Mouse (Mus musculus) spleen, adult 12 weeks (tissue): ENCODE measurements around the gene Pkd1.
A peak's percentile ranks its signal among the peaks of the same experiment; 100 is the strongest.

Experiments
- DNase-seq: peaks from one replicate; pipeline ENCODE4 v3.0.0; 2022; ENCODE audit warnings: low spot score

Pkd1 gene

DNA sequence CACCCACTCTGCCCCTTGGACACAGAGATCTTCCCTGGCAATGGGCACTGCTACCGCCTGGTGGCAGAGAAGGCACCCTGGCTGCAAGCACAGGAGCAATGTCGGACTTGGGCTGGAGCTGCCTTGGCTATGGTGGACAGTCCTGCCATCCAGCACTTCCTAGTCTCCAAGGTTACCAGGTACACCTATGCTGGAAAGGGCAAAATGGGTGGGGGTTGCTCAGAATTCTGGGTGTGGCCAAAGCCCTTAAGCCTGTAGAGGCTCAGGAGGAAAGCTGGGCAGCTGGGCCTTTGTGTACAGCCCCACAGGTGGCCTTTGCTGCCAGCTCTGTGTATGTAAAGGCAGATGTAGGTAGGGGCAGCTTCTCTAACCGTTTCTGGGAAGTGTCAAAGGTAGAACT lies 16.2 kb downstream of the Pkd1 start:
- DNase-seq = no peak

DNA sequence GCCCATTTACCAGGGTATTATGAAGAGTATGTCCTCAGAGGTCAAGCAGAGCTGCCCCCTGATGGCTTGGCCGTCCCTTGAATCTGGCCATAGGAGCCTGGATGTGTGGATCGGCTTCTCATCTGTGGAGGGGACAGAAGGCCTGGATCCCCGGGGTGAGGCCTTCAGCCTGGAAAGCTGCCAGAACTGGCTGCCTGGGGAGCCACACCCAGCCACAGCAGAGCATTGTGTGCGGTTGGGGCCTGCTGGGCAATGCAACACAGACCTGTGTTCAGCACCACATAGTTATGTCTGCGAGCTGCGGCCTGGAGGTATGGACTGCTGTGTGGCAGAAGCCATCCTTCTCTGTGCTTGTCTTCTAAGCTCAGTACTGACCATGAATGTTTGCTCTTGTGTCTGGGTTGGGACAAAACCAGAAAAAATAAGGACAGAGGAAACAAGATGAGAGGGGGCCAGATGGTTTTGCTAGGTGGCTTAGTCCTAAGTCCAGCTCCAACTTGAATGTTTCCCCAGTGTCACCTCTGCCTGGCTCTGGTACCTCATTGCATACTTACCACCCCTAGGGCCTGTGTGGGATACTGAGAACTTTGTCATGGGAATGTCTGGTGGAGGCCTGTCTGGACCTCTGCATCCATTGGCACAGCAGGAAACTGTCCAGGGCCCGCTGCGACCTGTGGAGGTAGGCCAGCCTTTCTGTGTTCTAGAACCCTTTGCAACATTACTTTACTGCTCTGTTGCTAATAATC lies 17.6 kb downstream of the Pkd1 start:
- DNase-seq = peak; percentile 33

DNA sequence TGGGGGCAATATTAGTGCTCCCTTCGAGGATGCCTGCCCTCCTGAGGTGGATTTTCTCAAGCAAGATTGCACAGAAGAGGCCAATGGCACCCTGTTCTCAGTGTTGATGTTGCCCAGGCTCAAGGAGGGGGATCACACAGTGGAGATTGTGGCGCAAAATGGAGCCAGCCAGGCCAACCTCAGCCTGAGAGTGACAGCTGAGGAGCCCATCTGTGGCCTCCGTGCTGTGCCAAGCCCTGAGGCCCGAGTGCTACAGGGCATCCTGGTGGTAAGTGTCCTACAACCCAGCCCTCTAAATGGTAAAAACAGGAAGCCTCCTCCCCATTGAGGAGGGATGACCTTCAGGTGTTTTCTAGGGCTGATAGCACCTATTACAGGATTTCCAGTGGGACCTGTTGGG lies 20.2 kb downstream of the Pkd1 start:
- no peak for DNase-seq

- DNase-seq = no peak
Measured at GRCm38 (mm10) chr17:24572651-24573245, 23.1 kb downstream of the Pkd1 start.

DNA sequence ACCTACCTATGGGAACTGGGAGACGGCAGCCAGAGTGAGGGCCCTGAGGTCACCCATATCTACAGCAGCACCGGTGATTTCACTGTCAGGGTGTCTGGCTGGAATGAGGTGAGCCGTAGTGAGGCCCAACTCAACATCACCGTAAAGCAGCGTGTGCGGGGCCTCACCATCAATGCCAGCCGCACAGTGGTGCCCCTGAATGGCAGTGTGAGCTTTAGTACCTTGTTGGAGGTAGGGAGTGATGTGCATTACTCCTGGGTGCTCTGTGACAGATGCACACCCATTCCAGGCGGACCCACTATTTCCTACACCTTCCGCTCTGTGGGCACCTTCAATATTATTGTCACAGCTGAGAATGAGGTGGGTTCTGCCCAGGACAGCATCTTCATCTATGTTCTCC lies 24.2 kb downstream of the Pkd1 start:
- no peak for DNase-seq

- DNase-seq = no peak
Measured at GRCm38 (mm10) chr17:24579532-24579931, 29.9 kb downstream of the Pkd1 start.

DNA sequence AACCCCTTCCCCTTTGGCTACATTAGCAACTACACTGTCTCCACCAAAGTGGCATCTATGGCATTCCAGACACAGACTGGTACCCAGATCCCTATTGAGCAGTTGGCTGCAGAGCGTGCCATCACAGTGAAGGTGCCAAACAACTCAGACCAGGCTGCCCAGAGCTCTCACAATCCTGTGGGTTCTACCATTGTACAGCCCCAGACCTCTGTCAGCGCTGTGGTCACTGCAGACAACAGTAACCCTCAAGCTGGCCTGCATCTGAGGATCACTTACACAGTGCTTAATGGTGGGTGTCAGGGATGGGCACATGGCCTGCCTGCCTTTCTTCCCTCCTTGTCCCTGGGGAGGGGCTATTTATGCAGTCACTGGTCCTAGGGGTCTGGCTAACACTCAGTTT lies 30.7 kb downstream of the Pkd1 start:
- DNase-seq = no peak

GRCm38 (mm10) chr17:24583599-24584460 lies 34.2 kb downstream of the Pkd1 start:
- no peak for DNase-seq

- no peak for DNase-seq
Measured at GRCm38 (mm10) chr17:24584520-24584919, 34.9 kb downstream of the Pkd1 start.

DNA sequence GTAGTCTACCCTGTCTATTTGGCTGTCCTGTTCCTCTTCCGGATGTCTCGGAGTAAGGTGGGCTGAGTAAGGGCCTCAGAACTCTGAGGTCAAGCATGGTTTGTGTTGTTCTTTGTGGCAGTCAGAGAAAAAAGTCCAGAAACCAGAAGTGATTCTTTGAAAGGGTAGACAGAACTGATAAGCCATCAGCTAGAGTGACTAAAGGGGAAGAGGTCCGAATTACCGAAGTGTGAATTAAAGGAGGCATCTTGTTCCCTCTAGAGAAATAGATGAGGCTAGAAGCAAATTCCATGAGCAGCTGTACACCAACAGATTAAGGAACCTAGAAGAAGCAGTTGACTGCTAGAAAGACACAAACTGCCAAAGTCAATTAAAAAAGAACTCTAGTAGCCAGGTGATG lies 36.9 kb downstream of the Pkd1 start:
- DNase-seq = no peak

- DNase-seq = no peak
Measured at GRCm38 (mm10) chr17:24590943-24591342, 41.3 kb downstream of the Pkd1 start.

DNA sequence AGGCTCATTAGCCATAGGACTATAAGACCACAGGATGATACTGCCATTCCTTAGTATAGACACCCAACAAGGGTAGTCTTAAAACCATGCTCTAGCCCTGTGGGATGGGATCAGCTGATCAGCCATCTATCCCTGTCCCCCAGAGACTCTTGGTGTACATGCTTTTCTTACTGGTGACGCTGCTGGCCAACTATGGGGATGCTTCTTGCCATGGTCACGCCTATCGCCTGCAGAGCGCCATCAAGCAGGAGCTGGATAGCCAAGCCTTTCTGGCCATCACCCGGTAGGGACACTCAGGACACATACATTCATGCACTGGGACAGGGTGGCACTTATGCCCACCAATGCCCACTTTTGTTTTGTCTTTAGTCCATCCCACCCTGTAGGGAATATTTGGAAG lies 42.1 kb downstream of the Pkd1 start:
- DNase-seq = no peak

- DNase-seq = no peak
Measured at GRCm38 (mm10) chr17:24593248-24593647, 43.6 kb downstream of the Pkd1 start.

DNA sequence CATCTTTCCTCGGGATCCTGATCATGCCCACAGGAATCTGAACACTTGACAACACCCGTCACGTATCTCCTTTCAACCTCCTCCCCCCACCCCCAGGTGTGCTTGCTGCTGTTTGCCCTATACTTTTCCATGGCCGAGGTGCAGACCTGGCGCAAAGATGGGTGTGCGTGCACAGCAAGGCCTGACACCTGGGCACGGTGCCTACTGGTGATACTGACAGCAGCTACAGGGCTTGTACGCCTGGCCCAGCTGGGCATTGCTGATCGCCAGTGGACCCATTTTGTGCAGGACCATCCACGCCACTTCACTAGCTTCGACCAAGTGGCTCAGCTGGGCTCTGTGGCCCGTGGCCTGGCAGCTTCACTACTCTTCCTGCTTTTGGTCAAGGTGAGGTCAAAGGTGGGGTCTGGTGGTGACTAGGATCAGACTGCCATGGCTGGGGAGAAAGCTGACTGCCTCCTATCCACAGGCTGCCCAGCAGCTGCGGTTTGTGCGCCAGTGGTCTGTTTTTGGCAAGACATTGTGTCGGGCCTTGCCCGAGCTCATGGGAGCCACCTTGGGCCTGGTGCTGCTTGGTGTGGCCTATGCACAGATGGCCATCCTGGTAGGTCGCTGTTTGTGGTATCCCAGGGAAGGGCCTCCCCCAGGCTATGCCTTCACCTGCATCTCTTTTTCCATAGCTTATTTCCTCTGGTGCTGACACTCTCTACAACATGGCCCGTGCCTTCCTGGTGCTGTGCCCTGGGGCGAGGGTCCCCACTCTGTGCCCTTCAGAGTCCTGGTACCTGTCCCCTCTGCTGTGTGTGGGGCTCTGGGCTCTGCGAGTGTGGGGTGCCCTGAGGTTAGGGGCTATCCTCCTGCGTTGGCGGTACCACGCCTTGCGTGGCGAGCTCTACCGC lies 44.6 kb downstream of the Pkd1 start:
- no peak for DNase-seq

GRCm38 (mm10) chr17:24595126-24596072 lies 45.8 kb downstream of the Pkd1 start:
- no peak for DNase-seq

- no peak for DNase-seq
Measured at GRCm38 (mm10) chr17:24596073-24596466, 46.4 kb downstream of the Pkd1 start.

- no peak for DNase-seq
Measured at GRCm38 (mm10) chr17:24596471-24597183, 47.0 kb downstream of the Pkd1 start.

GRCm38 (mm10) chr17:24597989-24598388 lies 48.4 kb downstream of the Pkd1 start:
- no peak for DNase-seq

- DNase-seq = no peak
Measured at GRCm38 (mm10) chr17:24600502-24600901, 50.9 kb downstream of the Pkd1 start.

- no peak for DNase-seq
Measured at GRCm38 (mm10) chr17:24603961-24604360, 54.3 kb downstream of the Pkd1 start.
